Mouse (Mus musculus): Measurements from ENCODE around the gene Gprc5b.

Gene Gprc5b

GRCm38 (mm10) chr7:118995007-118995406 is at the start of gene Gprc5b:
TSS of gene Gprc5b (minus strand) at chr7:118995211.
- peak; percentile 74 for DNase-seq (ENCODE audit: low read depth, low spot score)

GRCm38 (mm10) chr7:119041502-119041901 is 46.5 kb upstream of the Gprc5b start:
- DNase-seq (ENCODE audit: low read depth, low spot score), result no peak

- no peak for DNase-seq (ENCODE audit: low read depth, low spot score)
Measured at GRCm38 (mm10) chr7:119037581-119037980, 42.6 kb upstream of the Gprc5b start.

- no peak for DNase-seq (ENCODE audit: low read depth, low spot score)
Measured at GRCm38 (mm10) chr7:119034243-119034961, 39.4 kb upstream of the Gprc5b start.

GRCm38 (mm10) chr7:119023394-119023921 is 28.4 kb upstream of the Gprc5b start:
- DNase-seq (ENCODE audit: low read depth, low spot score), result peak; percentile 56

- no peak for DNase-seq (ENCODE audit: low read depth, low spot score)
Measured at GRCm38 (mm10) chr7:119022238-119023156, 27.5 kb upstream of the Gprc5b start.

- peak; percentile 53 for DNase-seq (ENCODE audit: low read depth, low spot score)
Measured at GRCm38 (mm10) chr7:119019537-119019936, 24.5 kb upstream of the Gprc5b start.

GRCm38 (mm10) chr7:119015736-119016135 is 20.7 kb upstream of the Gprc5b start:
- DNase-seq (ENCODE audit: low read depth, low spot score), result no peak

- peak; percentile 65 for DNase-seq (ENCODE audit: low read depth, low spot score)
Measured at GRCm38 (mm10) chr7:119010854-119011529, 16.0 kb upstream of the Gprc5b start.

GRCm38 (mm10) chr7:119002501-119002900 is 7.5 kb upstream of the Gprc5b start:
- no peak for DNase-seq (ENCODE audit: low read depth, low spot score)

GRCm38 (mm10) chr7:119001965-119002364 is 7.0 kb upstream of the Gprc5b start:
- no peak for DNase-seq (ENCODE audit: low read depth, low spot score)

GRCm38 (mm10) chr7:118999857-119000256 is 4.8 kb upstream of the Gprc5b start:
- DNase-seq (ENCODE audit: low read depth, low spot score), result no peak

GRCm38 (mm10) chr7:118996137-118996837 is 1.3 kb upstream of the Gprc5b start:
- peak; percentile 76 for DNase-seq (ENCODE audit: low read depth, low spot score)

GRCm38 (mm10) chr7:118995671-118996070 is 660 bp upstream of the Gprc5b start:
- DNase-seq (ENCODE audit: low read depth, low spot score), result no peak

GRCm38 (mm10) chr7:118994231-118994842 is 674 bp downstream of the Gprc5b start:
- no peak for DNase-seq (ENCODE audit: low read depth, low spot score)

- DNase-seq (ENCODE audit: low read depth, low spot score), result no peak
Measured at GRCm38 (mm10) chr7:118993597-118994230, 1.3 kb downstream of the Gprc5b start.

GRCm38 (mm10) chr7:118992623-118993405 is 2.2 kb downstream of the Gprc5b start:
- no peak for DNase-seq (ENCODE audit: low read depth, low spot score)

- DNase-seq (ENCODE audit: low read depth, low spot score), result no peak
Measured at GRCm38 (mm10) chr7:118992080-118992560, 2.9 kb downstream of the Gprc5b start.

- DNase-seq (ENCODE audit: low read depth, low spot score), result no peak
Measured at GRCm38 (mm10) chr7:118991341-118991884, 3.6 kb downstream of the Gprc5b start.

All from retina, postnatal 7 days (tissue).